Mouse (Mus musculus) liver, adult 2 months (tissue): Measurements from ENCODE around the gene Apex2. TPM values are rescaled to one million over a fixed set of nuclear protein-coding genes. Genes with fewer than 3 reads are reported as not detected.

Source experiments
- DNase-seq: peaks from one replicate; pipeline ENCODE4 v3.0.0-alpha.2; 2011; ENCODE audit warnings: low read depth, low spot score; ENCODE audit errors: extremely low read depth
- H3K27ac ChIP-seq: fragments of 200-500 bp; replicated peaks from 2 replicates; pipeline ENCODE4 v1.5.1; 2012; ENCODE audit warnings: low read depth, mild to moderate bottlenecking, control low read depth, inconsistent platforms, low read length; ENCODE audit not compliant: insufficient read depth
- H3K27me3 ChIP-seq: fragments of 200-500 bp; 2 replicates; pipeline ENCODE4 v1.6.1; 2012; ENCODE audit warnings: mild to moderate bottlenecking, moderate library complexity, low read length, inconsistent platforms; ENCODE audit not compliant: control insufficient read depth, insufficient read depth
- H3K36me3 ChIP-seq: fragments of 200-500 bp; 2 replicates; pipeline ENCODE4 v1.6.1; 2012; ENCODE audit warnings: low read length, inconsistent platforms; ENCODE audit not compliant: control insufficient read depth, insufficient read depth
- H3K4me1 ChIP-seq: fragments of 200-500 bp; 2 replicates; pipeline ENCODE4 v1.6.1; 2011; ENCODE audit warnings: low read length; ENCODE audit not compliant: control insufficient read depth, insufficient read depth
- H3K4me3 ChIP-seq: fragments of 200-500 bp; 2 replicates; pipeline ENCODE4 v1.5.1; 2011; ENCODE audit warnings: low read depth, mild to moderate bottlenecking, control low read depth, low read length, moderate library complexity; ENCODE audit not compliant: insufficient read depth
- H3K79me2 ChIP-seq: fragments of 200-500 bp; 2 replicates; pipeline ENCODE4 v1.6.1; 2012; ENCODE audit warnings: inconsistent platforms, mild to moderate bottlenecking, low read length, moderate library complexity; ENCODE audit not compliant: control insufficient read depth, insufficient read depth
- H3K9ac ChIP-seq: fragments of 200-500 bp; 2 replicates; pipeline ENCODE4 v1.6.1; 2012; ENCODE audit warnings: low read depth, mild to moderate bottlenecking, control low read depth, inconsistent platforms, low read length
- CTCF ChIP-seq: fragments of 200-500 bp; IDR thresholded peaks from 2 replicates; pipeline ENCODE4 v1.5.1; 2011; ENCODE audit warnings: low read depth, low read length, control low read depth
- POLR2A ChIP-seq: fragments of 200-500 bp; IDR thresholded peaks from 2 replicates; pipeline ENCODE4 v1.6.1; 2011; ENCODE audit warnings: low read length, control low read depth; ENCODE audit not compliant: insufficient read depth; ENCODE audit errors: extremely low read depth
- WGBS: fragments of 180-500 bp; shearing (Covaris S2); methylation state at CpG from one replicate; pipeline ENCODE4 v1.1.7; 2018; 5-methylcytosine and 5-hydroxymethylcytosine counted together
- polyA plus RNA-seq: library from polyadenylated mRNA; depleted of rRNA; stranded (reverse); fragments of >200 nt; gene quantifications from 2 replicates; pipeline ENCODE4 v1.2.3, GENCODE M21; 2012
- total RNA-seq: library from RNA; depleted of rRNA; stranded (reverse); fragments of >200 nt; gene quantifications from 2 replicates; pipeline ENCODE4 v1.2.3, GENCODE M21; 2014

The Apex2 gene
- total and polyA plus RNA-seq, 2 experiments, result 5.7 to 9.3 TPM

- 22% methylated on average over 12 of the region's 12 CpGs for WGBS
- Histone ChIP-seq H3K9ac (peak overlapping the region; percentile 71; the same call in 1 of the 2 replicates), H3K4me3 (peak overlapping the region; percentile 41), H3K36me3 (no peaks in the 10 kb centered on the region), H3K27me3 (no peaks in the 10 kb centered on the region), H3K27ac (peak overlapping the region; percentile 88), H3K79me2 (0 out of 2 replicates have a peak, but pooled peaks cover 6% of the 10 kb centered on the region), H3K4me1 (peaks cover 6% of the 10 kb centered on the region; the same call in 1 of the 2 replicates)
- DNase-seq, result peak; percentile 82
- TF ChIP-seq CTCF (no peak), POLR2A (no peak)
Measured at GRCm38 (mm10) chrX:150593266-150594035, 3.8 kb upstream of the Apex2 start.

DNA sequence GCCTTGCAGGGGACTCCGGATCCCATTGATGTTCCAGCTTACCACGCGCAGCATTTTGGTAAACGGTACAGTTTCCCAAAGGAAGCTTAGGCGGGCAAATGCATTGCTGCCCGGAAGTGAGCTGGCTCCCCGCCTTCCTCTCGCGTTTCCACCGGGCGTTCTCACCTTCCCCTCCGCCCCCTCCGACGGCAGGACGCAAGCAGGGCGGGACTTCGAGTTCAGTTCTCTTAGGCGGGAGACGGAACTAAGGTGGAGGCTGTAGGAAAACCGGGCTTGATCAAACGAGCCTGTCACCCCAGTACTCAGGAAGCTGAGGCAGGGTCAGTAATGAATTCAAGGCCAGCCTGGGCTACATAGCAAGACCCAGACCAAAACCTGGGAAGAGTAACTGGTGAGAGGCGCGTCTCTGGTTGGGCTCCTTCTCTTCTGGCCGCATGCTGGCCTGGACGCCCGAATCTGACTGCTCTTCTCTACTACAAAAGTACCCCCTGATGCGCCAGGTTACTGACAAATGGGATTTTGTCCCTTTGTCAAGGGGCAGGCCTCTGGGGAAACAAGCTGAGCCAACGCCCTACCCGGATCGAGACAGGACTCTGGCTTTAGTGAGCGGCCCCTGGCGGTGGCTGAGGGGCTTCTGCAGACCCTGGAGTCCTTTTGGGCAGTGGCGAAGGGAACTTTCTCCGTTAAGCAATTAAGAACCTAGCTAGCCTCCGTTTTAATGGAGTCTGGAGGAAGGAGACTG, 1.5 kb downstream of the Apex2 start, which contains the start of gene Pfkfb1:
TSS of gene Pfkfb1 (plus strand) at position 207 of the 742 bp plus-strand sequence.
- H3K79me2 ChIP-seq, result no peaks in the 10 kb centered on the region
- peak within 1 kb of the TSS; percentile 84 for H3K4me3 ChIP-seq
- TF ChIP-seq CTCF, result peak; percentile 50
- TF ChIP-seq POLR2A, result 0 out of 2 replicates have a peak, but pooled peaks have one; percentile 23
- peaks cover 6% of the 10 kb centered on the region; the same call in 1 of the 2 replicates for H3K36me3 ChIP-seq
- no peaks in the 10 kb centered on the region for H3K27me3 ChIP-seq
- DNase-seq, result peak; percentile 76
- peak within 1 kb of the TSS; percentile 64 for H3K27ac ChIP-seq
- H3K9ac ChIP-seq, result peak within 1 kb of the TSS; percentile 73
- H3K4me1 ChIP-seq, result peaks cover 7% of the 10 kb centered on the region; the same call in 1 of the 2 replicates
- under 1% methylated on average over 35 of the region's 35 CpGs for WGBS

DNA sequence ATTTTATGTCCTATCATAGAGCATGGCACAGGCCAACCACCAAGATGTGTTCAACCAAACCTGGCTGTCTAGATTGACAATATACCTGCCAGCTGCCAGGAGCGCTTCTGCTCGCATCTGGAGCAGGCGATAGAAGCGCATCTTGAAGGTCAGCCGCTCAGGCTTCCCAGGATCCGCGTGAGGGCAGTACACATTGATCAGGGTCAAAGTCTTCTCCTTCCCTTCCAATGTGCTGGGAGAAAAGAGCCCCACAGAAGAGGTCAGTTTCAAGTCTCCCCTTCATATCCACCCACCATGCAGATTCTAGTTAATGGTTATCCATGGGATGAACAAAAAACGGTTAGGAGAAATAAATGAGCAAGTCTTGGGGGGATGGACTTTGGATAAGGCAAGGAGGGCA, 4.6 kb downstream of the Apex2 start:
- Histone ChIP-seq H3K27me3 (no peaks in the 10 kb centered on the region), H3K9ac (no peak overlapping the region), H3K4me3 (no peak overlapping the region), H3K4me1 (peaks cover 3% of the 10 kb centered on the region; the same call in 1 of the 2 replicates), H3K79me2 (no peaks in the 10 kb centered on the region), H3K27ac (peak overlapping the region; percentile 16; the same call in 1 of the 2 replicates), H3K36me3 (peaks cover 10% of the 10 kb centered on the region; the same call in 1 of the 2 replicates)
- TF ChIP-seq CTCF, result no peak
- no peak for TF ChIP-seq POLR2A
- 50% methylated on average over 8 of the region's 8 CpGs for WGBS
- peak; percentile 20 for DNase-seq

GRCm38 (mm10) chrX:150581921-150582320, 7.7 kb downstream of the Apex2 start:
- H3K36me3 ChIP-seq, result peaks cover 10% of the 10 kb centered on the region; the same call in 1 of the 2 replicates
- H3K27me3 ChIP-seq, result no peaks in the 10 kb centered on the region
- H3K4me3 ChIP-seq, result no peak overlapping the region
- no peak for DNase-seq
- no peak overlapping the region for H3K9ac ChIP-seq
- TF ChIP-seq POLR2A (no peak), CTCF (no peak)
- no peaks in the 10 kb centered on the region for H3K79me2 ChIP-seq
- peaks cover 1% of the 10 kb centered on the region; the same call in 1 of the 2 replicates for H3K4me1 ChIP-seq
- no peak overlapping the region for H3K27ac ChIP-seq

- no peak for DNase-seq
- H3K9ac ChIP-seq, result no peak overlapping the region
- no peak overlapping the region for H3K27ac ChIP-seq
- H3K36me3 ChIP-seq, result peaks cover 6% of the 10 kb centered on the region; the same call in 1 of the 2 replicates
- WGBS, result 93% methylated on average over 12 of the region's 12 CpGs
- no peak for TF ChIP-seq CTCF
- TF ChIP-seq POLR2A, result no peak
- H3K4me3 ChIP-seq, result no peak overlapping the region
- H3K27me3 ChIP-seq, result no peaks in the 10 kb centered on the region
- H3K79me2 ChIP-seq, result no peaks in the 10 kb centered on the region
- H3K4me1 ChIP-seq, result no peaks in the 10 kb centered on the region
Measured at GRCm38 (mm10) chrX:150564644-150565357, 24.9 kb downstream of the Apex2 start.
